Mouse (Mus musculus): ENCODE data around the gene Peli1.

GRCm38 (mm10) chr11:21168828-21169607, 77.9 kb downstream of the Peli1 start:
- TF ChIP-seq MAX (IDR thresholded peaks at IDR 0.05) (no peak), USF1 (IDR thresholded peaks at IDR 0.05; ENCODE audit: low read depth) (no peak), CTCF (IDR thresholded peaks at IDR 0.05; ENCODE audit: control insufficient read depth, insufficient read depth, insufficient read length) (no peak), FOSL1 (IDR thresholded peaks at IDR 0.05; ENCODE audit: insufficient read depth, low read length, poor library complexity, severe bottlenecking) (no peak), CEBPB (IDR thresholded peaks at IDR 0.05; ENCODE audit: low read depth) (no peak), MYOD1 (IDR thresholded peaks at IDR 0.05; ENCODE audit: control insufficient read depth, insufficient read length, low read depth) (no peak)

Data from C2C12 (cell line).